Mouse (Mus musculus) liver, embryonic 16.5 days (tissue): Measurements from ENCODE around the gene Smyd1. TPM values are rescaled to one million over a fixed set of nuclear protein-coding genes. Genes with fewer than 3 reads are reported as not detected.
"Not testable (repeated sequence)": the region's sequence is repeated elsewhere in the genome, so short reads cannot be mapped to it uniquely, and the experiment has no call there.

ENCODE experiments used
- ATAC-seq: fragments of 200-750 bp; cut with Nextera tagmentation; 2 replicates; pipeline ENCODE4 v1.8.0; 2017; ENCODE audit warnings: low read depth, mild to moderate bottlenecking, moderate number of reproducible peaks, moderate library complexity
- H3K27ac ChIP-seq: fragments of 300-500 bp; sonication (generic); 2 replicates; pipeline ENCODE4 v1.5.1; 2014; ENCODE audit warnings: mild to moderate bottlenecking, low read length
- H3K27me3 ChIP-seq: fragments of 300-500 bp; sonication (generic); 2 replicates; pipeline ENCODE4 v1.6.1; 2014; ENCODE audit warnings: low read depth, low read length, mixed read lengths; ENCODE audit not compliant: control insufficient read depth, insufficient read depth
- H3K36me3 ChIP-seq: fragments of 300-500 bp; sonication (generic); 2 replicates; pipeline ENCODE4 v1.6.1; 2014; ENCODE audit warnings: mild to moderate bottlenecking; ENCODE audit not compliant: control insufficient read depth, insufficient read depth
- H3K4me1 ChIP-seq: fragments of 300-500 bp; sonication (generic); 2 replicates; pipeline ENCODE4 v1.6.1; 2014; ENCODE audit warnings: low read depth, low read length, mixed read lengths; ENCODE audit not compliant: control insufficient read depth
- H3K4me2 ChIP-seq: fragments of 300-500 bp; sonication (generic); 2 replicates; pipeline ENCODE4 v1.6.1; 2014; ENCODE audit warnings: low read depth, low read length, mixed read lengths
- H3K4me3 ChIP-seq: fragments of 300-500 bp; sonication (generic); 2 replicates; pipeline ENCODE4 v1.5.1; 2014; ENCODE audit warnings: low read depth, mild to moderate bottlenecking, low read length
- H3K9ac ChIP-seq: fragments of 300-500 bp; sonication (generic); 2 replicates; pipeline ENCODE4 v1.6.1; 2014; ENCODE audit warnings: low read depth, low read length
- H3K9me3 ChIP-seq: fragments of 300-500 bp; sonication (generic); replicated peaks from 2 replicates; pipeline ENCODE4 v1.6.1; 2016; ENCODE audit warnings: low read length; ENCODE audit not compliant: control insufficient read depth
- WGBS: fragments of 180-500 bp; shearing (Covaris S2); extraction: QIAGEN DNeasy Blood & Tissue Kit; methylation state at CpG from one replicate; pipeline ENCODE4 v1.1.7; 2014; ENCODE audit not compliant: insufficient replicate concordance; 5-methylcytosine and 5-hydroxymethylcytosine counted together
- polyA plus RNA-seq: library from polyadenylated mRNA; unstranded; fragments of >200 nt; fragmentation: Nextera tagmentation; extraction: Ambion mirVana; gene quantifications from 2 replicates; pipeline ENCODE4 v1.2.1, GENCODE M21; 2015

Smyd1 gene
- polyA plus RNA-seq, 1 experiment from 2014 or later = 0.64 TPM

GRCm38 (mm10) chr6:71333031-71333430, 11.0 kb upstream of the Smyd1 start:
- Histone ChIP-seq H3K4me2 (no peak overlapping the region), H3K4me1 (no peaks in the 10 kb centered on the region), H3K36me3 (no peaks in the 10 kb centered on the region), H3K27me3 (no peaks in the 10 kb centered on the region), H3K9me3 (no peaks in the 10 kb centered on the region), H3K9ac (no peak overlapping the region), H3K4me3 (no peak overlapping the region), H3K27ac (no peak overlapping the region)
- ATAC-seq = no peak
- WGBS = 59% methylated on average over 3 of the region's 3 CpGs

- ATAC-seq = no peak
- no peaks in the 10 kb centered on the region for H3K36me3 ChIP-seq
Observed at GRCm38 (mm10) chr6:71332236-71332965, 10.4 kb upstream of the Smyd1 start.

GRCm38 (mm10) chr6:71331491-71331890, 9.5 kb upstream of the Smyd1 start:
- 60% methylated on average over 1 of the region's 4 CpGs for WGBS
- H3K4me1 ChIP-seq, H3K9me3 ChIP-seq, H3K4me2 ChIP-seq, H3K36me3 ChIP-seq, H3K9ac ChIP-seq, H3K27me3 ChIP-seq, H3K4me3 ChIP-seq, H3K27ac ChIP-seq, ATAC-seq: not testable (repeated sequence)

More at GRCm38 (mm10) chr6:71332236-71332965, 10.4 kb upstream of the Smyd1 start:
- Histone ChIP-seq H3K27ac (no peak overlapping the region), H3K4me2 (no peak overlapping the region), H3K27me3 (no peaks in the 10 kb centered on the region), H3K9ac (no peak overlapping the region), H3K4me1 (no peaks in the 10 kb centered on the region), H3K9me3 (no peaks in the 10 kb centered on the region), H3K4me3 (no peak overlapping the region)
- 66% methylated on average over 11 of the region's 11 CpGs for WGBS

- H3K9ac ChIP-seq = no peak overlapping the region
- H3K4me1 ChIP-seq = no peaks in the 10 kb centered on the region
- no peak overlapping the region for H3K27ac ChIP-seq
- H3K9me3 ChIP-seq = no peaks in the 10 kb centered on the region
- no peaks in the 10 kb centered on the region for H3K27me3 ChIP-seq
- no peak overlapping the region for H3K4me3 ChIP-seq
- no peak overlapping the region for H3K4me2 ChIP-seq
- 64% methylated on average over 7 of the region's 7 CpGs for WGBS
- no peaks in the 10 kb centered on the region for H3K36me3 ChIP-seq
- ATAC-seq = no peak
Observed at GRCm38 (mm10) chr6:71330486-71330885, 8.5 kb upstream of the Smyd1 start.

- no peaks in the 10 kb centered on the region for H3K27me3 ChIP-seq
- no peak for ATAC-seq
- no peak overlapping the region for H3K4me2 ChIP-seq
- no peaks in the 10 kb centered on the region for H3K4me1 ChIP-seq
- no peak overlapping the region for H3K27ac ChIP-seq
- no peaks in the 10 kb centered on the region for H3K9me3 ChIP-seq
- H3K9ac ChIP-seq = no peak overlapping the region
- no peak overlapping the region for H3K4me3 ChIP-seq
- 63% methylated on average over 6 of the region's 6 CpGs for WGBS
- H3K36me3 ChIP-seq = no peaks in the 10 kb centered on the region
Observed at GRCm38 (mm10) chr6:71329881-71330280, 7.8 kb upstream of the Smyd1 start.

GRCm38 (mm10) chr6:71324816-71325215, 2.8 kb upstream of the Smyd1 start:
- ATAC-seq = no peak
- 61% methylated on average over 9 of the region's 9 CpGs for WGBS

GRCm38 (mm10) chr6:71322491-71322921, 473 bp upstream of the Smyd1 start, which contains the start of gene Cd8b1:
Gene Cd8b1, plus strand, starts transcription at chr6:71322788.
- WGBS = 46% methylated on average over 7 of the region's 7 CpGs
- no peaks in the 10 kb centered on the region for H3K4me1 ChIP-seq
- H3K4me3 ChIP-seq = no peak within 1 kb of the TSS
- no peaks in the 10 kb centered on the region for H3K27me3 ChIP-seq
- H3K4me2 ChIP-seq = no peak within 1 kb of the TSS
- no peaks in the 10 kb centered on the region for H3K36me3 ChIP-seq
- H3K27ac ChIP-seq = no peak within 1 kb of the TSS
- no peaks in the 10 kb centered on the region for H3K9me3 ChIP-seq
- H3K9ac ChIP-seq = no peak within 1 kb of the TSS
- no peak for ATAC-seq

More at GRCm38 (mm10) chr6:71324816-71325215, 2.8 kb upstream of the Smyd1 start:
- Histone ChIP-seq H3K4me1 (no peaks in the 10 kb centered on the region), H3K4me3 (no peak overlapping the region), H3K9me3 (no peaks in the 10 kb centered on the region), H3K27ac (no peak overlapping the region), H3K36me3 (no peaks in the 10 kb centered on the region), H3K4me2 (no peak overlapping the region), H3K9ac (no peak overlapping the region), H3K27me3 (no peaks in the 10 kb centered on the region)

- Histone ChIP-seq H3K36me3 (no peaks in the 10 kb centered on the region), H3K4me3 (no peak overlapping the region), H3K27ac (no peak overlapping the region), H3K27me3 (no peaks in the 10 kb centered on the region), H3K4me2 (no peak overlapping the region), H3K9ac (no peak overlapping the region), H3K4me1 (no peaks in the 10 kb centered on the region), H3K9me3 (no peaks in the 10 kb centered on the region)
- 70% methylated on average over 8 of the region's 8 CpGs for WGBS
- no peak for ATAC-seq
Observed at GRCm38 (mm10) chr6:71307486-71307885, 14.5 kb downstream of the Smyd1 start.

GRCm38 (mm10) chr6:71302097-71302731, 19.8 kb downstream of the Smyd1 start:
- Histone ChIP-seq H3K4me3 (no peak overlapping the region), H3K9me3 (no peaks in the 10 kb centered on the region), H3K9ac (no peak overlapping the region), H3K27ac (no peak overlapping the region), H3K4me1 (no peaks in the 10 kb centered on the region), H3K4me2 (no peak overlapping the region), H3K27me3 (no peaks in the 10 kb centered on the region), H3K36me3 (no peaks in the 10 kb centered on the region)
- ATAC-seq = no peak
- 54% methylated on average over 6 of the region's 6 CpGs for WGBS
